Mouse (Mus musculus) retina, postnatal 7 days (tissue): Measurements from ENCODE around the gene 0610012G03Rik.
"Not testable (repeated sequence)": the region's sequence is repeated elsewhere in the genome, so short reads cannot be mapped to it uniquely, and the experiment has no call there.

ENCODE experiments used
- DNase-seq: peaks from one replicate; pipeline ENCODE4 v3.0.0-alpha.2; 2012; ENCODE audit warnings: low read depth, low spot score

The 0610012G03Rik gene

DNA sequence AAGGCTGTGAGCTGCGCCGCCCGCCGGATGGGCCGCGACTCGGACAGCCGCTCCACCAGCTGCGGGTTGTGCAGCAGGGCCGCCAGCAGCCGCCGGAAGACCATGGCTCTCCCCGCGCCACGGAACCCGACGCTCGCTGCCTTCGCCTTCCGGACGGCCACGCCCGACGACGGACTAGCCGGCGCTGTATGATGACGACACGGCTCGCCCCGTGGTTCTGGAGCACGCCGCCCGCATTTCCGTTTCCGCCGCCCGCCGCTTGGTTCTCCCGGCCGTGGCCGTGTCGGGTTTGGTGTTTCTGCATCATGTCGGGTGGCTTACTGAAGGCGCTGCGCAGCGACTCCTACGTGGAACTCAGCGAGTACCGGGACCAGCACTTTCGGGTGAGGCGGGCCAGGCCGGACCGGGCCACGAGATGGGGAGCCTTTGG is at the start of gene 0610012G03Rik, which contains the start of gene Ncbp2:
TSS of gene 0610012G03Rik (minus strand) at position 150 of the 430 bp plus-strand sequence.
TSS of gene Ncbp2 (plus strand) at position 169 of the 430 bp plus-strand sequence.
- peak; percentile 91 for DNase-seq

DNA sequence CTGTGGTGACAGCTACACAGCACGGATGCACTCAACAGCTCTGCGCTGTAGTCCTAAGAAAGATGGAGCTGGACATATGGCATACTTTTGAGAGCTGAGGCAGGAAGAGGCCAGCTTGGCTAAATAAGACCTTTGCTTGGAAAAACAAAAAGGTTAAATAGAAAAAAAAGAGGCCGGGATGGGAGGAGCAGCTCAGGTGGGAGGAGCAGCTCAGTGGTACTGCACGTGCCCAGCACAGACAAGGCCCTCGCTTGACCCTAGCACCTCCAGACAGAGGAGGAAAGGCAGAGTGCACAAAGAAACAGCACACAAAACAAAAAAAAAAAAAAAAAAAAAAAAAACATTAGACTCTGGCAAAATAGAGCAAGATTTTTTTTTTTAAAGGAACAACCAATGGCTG is 48.1 kb upstream of the 0610012G03Rik start:
- DNase-seq: no peak

DNA sequence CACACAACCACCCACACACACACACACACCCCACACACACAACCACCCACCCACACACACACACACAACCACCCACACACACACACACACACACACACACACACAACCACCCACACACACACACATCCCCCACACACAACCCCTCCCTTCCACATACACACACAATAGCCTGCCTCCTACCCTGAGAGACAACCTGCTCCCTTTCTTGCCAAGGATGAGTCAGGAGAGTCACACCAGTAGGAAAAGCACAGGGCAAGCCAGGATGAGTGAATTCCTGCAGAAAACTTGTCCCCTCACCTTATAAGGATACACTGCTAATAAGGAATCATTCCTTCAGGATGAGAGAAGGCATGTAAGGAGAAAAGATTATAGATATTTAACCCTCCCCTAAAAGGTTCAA is 45.7 kb upstream of the 0610012G03Rik start:
- DNase-seq: no peak

DNA sequence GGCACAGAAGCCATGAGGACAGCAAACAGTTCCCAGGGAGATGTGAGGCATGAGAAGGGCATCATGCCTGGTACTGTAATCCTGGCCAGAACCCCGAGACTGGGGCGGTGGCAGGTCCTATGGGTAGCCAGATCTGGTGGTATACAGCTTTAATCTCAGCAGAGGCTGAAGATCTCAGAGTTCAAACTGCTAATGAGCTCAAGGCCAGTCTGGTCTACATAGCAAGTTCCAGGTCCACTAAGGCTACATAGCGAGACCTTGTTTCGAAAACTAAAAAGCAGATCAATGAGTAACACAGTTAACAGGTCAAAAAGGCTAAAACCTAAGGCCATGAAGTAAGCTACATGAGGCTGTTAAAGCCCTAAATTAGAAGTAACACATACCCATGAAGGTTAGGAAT is 44.9 kb upstream of the 0610012G03Rik start:
- DNase-seq: no peak

DNA sequence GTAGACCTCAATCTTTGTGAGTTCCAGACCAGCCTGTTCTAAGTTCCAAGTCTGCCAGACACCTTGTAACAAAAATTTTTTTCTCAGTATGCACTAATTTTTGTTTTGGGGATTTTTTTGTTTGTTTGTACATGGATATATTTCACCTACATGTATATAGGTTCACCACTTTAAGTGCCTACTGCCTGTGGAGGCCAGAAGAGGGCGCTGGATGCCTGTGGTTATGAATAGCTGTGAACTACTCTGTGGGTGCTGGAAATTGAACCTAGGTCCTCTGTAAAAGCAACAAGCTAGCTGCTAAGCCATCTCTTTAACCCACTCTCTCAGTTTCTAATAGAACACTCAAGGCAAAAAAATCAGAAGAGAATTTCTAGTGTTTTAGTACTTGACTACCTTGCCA is 43.7 kb upstream of the 0610012G03Rik start:
- DNase-seq: no peak

DNA sequence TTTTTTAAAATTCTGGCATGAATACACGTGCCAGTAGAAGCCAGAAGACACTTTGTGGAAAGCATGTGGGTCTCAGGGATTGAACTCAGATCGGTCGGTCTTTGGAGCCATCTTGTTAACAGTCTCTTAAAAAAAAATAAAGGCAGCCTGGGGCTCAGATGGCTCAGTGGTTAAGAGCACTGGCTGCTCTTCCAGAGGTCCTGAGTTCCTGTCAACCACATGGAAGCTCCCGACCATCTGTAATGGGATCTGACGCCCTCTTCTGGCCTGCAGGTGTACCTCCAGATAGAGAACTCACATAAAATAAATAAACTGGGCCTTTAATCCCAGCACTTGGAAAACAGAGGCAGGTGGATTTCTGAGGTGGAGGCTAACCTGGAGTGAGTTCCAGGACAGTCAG is 32.7 kb upstream of the 0610012G03Rik start:
- DNase-seq: no peak

DNA sequence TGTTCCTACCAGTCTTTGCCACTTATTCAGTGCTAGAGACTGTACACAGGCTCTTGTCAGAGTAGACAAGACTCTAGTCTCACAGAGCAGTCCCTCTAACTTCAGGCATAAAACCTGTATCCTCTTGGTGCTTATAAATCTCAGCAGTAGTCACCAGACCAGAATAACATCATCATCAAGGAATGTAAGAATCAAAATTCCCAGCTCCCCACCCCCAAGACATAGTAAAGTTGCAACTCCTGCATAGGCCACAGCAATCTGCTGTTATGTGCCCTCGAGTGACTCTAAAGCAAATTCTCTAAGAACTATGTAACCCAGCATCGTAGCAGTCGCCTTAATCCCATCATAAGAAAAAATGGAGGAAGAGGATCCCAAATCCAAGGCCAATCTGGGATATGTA is 31.2 kb upstream of the 0610012G03Rik start:
- no peak for DNase-seq

DNA sequence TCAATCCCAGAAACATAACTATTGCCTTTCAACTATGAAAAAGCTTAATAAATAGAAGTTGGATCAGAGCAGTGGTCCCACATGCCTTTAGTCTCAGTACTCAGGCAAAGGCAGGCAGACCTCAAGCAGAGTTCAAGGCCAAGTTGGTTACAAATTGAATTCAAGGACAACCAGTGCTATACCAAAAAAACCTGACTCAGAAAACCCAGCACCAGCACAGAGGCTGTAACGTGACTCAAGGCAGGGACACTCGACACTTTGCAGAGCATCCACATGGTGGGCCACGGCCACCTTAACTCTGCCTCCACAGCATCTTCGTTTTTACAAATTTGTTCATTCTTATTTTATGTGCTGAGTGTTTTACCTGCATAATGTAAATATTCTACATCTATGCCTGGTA is 27.0 kb upstream of the 0610012G03Rik start:
- no peak for DNase-seq

DNA sequence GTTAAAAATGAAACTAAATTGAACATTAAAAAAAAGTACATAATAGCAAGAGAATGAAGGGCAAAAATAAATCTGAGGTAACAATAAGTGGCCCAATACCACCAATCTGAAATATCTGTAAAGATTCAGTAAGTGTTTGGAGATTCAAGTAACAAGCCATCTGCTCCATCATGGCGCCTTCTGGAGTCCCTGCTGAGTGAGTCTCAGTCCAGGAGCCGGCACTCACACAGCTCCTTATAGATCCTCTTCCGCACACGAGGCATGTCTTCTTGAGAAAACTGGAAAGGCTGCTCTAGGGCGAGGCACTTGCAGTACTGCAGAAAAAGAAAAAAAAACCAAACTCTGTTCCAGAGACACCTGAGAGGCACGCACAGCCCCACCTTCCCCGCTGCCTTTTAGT is 14.9 kb upstream of the 0610012G03Rik start:
- DNase-seq: no peak

DNA sequence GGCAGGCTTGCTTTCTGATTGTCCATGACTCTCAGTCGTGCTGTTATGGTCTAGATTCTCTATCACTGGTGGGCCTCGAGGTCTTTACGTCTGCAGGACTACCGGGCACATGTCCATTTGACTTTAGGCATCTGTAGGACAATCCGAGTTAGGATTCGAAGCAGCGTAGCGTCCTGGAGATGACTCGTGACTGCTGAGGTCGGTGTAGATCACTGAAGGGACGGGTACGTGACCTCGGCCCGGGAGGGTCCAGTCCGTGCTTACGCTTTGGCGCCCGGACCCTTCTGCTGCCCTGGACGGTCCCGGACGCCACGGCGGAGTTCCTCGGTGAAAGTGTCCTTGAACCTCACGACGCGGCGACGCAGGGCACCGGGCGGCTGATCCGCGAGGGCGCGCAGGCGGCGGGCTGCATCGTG is 385 bp downstream of the 0610012G03Rik start:
- DNase-seq: no peak

DNA sequence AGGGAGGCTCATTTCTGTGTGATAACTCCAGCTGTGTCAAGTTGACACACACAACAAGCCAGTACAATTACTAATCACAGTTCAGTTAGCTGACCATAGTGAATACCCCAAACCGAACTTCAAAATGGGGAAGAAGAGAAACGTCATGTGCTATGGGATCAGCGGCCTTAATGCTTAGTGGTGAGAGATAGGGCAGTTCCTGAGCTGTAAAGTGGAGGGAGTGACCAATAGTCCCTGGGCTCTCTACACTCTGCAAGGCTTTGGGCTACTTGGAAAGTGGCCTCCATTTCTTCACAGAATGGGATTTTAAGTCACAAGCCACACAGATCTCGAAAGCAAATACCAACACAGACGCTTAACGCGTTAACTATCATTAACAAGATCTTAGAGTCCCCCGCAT is 961 bp downstream of the 0610012G03Rik start:
- DNase-seq: no peak

DNA sequence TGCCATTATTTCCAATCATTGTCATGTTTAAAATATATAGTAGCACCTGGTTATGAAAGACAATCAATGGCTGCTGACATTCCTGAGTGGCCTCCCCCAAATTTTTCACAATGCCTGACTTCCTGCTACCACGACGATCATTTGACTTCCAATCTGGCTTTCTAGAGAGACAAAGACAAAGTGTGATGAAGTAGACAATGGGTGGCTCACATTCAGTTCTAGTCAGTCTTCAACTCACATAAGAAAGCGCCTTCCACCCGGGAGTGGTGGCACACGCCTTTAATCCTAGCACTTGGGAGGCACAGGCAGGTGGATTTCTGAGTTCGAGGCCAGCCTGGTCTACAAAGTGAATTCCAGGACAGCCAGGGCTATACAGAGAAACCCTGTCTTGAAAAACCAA is 2.3 kb downstream of the 0610012G03Rik start:
- not testable (repeated sequence) for DNase-seq

DNA sequence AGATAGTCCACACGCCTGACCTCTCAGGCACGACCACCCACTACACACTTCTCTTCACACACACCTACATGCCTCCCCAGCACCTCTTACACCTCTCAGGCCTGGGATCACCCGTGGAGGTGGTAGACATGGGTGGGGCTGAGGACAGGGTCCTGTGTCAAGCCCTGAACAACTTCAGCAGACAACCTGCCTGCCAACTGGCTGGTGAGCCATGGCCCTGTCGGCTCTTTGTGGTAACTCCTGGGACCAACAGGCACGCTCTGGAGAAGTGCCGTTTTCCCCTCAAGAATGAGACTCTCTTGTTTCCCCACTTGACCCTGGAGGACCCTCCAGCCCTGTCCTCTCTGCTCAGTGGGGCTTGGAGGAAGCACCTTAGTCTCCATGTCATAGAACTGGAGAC is 2.9 kb downstream of the 0610012G03Rik start:
- DNase-seq: no peak

DNA sequence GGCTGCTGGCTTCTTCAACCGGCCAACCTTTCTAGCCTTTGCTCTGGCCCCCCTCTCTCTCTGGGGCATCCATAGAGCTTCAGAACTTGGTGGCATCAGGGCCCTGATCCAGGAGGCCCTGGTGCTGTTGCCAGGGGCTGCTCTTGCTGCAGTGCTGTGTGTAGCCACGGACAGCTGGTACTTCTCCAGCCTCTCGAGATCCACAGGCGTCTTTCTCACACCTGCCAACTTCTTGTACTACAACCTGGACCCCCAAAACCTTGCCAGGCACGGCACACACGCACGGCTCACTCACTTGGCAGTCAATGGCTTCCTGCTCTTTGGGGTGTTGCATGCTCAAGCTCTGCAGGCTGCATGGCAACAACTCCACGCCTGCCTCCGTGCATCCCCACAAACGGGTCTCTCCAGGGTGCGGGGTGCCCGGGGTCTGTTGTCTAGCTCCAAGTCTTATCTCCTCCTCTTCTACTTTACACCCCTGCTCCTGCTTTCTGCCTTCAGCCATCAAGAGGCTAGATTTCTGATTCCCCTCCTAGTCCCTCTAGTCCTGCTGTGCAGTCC is 3.5 kb downstream of the 0610012G03Rik start:
- no peak for DNase-seq

DNA sequence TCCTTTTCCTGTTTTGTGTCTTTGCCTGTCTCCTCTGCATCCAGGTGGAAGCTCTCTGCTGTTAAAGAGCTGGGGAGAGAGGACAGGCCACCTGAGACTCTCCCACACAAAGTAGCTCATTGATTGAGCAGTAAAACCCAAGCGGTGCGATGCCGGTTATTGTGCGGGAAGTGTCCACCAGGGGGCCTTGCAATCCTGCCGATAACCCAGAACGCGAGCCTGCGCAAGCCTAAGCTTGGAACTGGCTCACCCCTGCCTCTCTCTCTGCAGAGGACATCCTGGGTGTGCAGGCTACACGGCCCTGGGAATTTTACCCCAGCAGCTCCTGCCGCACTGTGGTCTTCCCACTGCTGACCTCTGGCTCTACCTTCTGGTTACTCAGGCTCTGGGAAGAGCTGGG is 4.3 kb downstream of the 0610012G03Rik start:
- DNase-seq: peak; percentile 56

DNA sequence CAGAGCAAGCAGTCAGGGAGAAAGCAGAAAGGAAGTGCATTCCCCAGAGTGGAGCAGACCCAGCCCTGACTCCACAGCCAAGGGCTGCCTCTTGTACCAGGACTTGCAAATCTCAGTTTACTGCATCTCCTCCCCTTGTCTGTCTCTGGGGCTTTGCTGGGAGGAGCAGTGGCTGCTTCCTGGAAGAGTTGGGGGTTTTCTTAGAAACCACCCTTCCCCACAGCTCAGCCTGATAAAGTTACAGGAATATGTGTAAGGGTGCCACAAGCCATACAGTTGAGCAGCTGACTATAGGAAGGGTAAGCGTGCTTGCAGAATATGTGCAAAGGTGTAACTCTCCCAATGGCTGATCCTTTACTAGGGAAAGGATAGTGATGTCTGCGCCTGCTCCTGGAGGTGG is 7.7 kb downstream of the 0610012G03Rik start:
- no peak for DNase-seq

DNA sequence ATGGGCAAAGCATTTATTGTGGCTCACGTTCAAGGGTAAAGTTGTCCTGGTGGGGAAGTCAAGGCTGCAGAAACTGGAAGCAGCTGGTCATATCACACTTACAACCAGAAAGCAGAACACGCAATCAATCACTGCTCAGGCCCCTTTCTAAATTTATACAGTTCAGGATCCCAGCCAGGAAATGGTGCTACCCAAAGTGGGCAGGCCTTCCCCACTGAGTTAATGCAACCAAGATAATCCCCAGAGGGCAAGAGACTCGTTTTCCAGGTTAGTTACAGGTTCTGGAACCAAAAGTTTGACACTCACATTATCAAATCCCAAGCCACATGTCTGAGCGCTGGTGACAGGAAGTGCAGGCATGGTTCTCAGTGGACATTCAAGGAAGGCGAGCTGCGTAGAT is 9.4 kb downstream of the 0610012G03Rik start:
- DNase-seq: no peak

DNA sequence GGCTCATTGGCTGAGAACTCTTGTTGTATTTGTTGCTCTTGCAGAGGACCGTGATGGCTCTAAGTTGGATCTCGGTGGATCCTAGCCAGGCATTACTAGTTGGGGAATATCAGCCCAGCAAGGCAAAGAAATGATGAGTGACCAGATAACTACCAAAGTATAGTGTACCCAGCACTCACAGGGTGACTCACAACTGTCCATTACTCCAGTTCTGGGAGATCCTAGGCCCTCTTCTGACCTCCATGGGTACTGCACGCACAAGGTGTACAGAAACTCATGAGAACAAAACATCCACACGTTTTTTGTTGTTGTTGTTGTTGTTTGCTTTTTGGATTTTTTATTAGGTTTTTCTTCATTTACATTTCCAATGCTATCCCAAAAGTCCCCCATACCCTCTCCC is 11.7 kb downstream of the 0610012G03Rik start:
- no peak for DNase-seq

DNA sequence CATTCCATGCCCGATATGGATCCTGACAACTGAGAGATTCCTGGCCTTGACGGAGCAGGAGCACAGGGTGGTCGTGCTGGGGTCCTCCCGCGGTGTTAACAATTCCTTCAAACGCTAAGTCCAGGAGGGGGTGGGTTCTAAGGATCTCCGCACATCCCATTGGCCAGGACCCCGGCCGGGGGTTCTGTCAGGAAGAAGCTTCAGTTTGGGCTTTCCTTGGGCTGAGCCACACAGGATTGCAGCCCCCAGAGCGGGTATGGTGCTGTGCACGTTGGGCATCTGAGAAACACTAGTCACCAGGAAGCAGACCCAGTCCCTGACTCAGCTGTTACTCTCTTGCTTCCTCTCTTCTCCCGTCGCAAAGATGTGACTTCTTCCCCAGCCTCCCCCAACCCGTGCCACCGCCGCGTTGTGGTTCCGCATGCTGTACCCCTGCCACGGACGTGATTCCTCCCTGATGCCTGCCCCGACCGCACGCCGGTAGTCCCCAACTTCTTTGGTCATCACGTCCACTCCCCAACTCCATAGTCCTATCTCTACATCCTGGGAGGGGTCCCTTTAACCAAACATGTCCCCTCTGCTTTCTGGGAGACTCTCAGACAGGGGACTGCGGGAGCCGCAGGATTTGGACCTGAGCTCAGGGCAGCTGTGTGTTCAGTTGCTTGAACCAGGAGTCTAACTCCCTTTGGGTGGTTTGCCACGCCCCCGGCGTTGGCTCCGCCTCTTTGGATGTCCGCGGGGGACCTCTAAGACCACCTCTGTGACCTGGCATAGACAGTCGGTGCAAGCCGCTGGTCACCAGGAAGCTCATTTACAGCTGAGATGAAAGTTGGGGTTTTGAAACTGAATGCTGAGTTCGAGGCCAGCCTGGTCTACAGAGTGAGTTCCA is 13.0 kb downstream of the 0610012G03Rik start:
- DNase-seq: no peak

DNA sequence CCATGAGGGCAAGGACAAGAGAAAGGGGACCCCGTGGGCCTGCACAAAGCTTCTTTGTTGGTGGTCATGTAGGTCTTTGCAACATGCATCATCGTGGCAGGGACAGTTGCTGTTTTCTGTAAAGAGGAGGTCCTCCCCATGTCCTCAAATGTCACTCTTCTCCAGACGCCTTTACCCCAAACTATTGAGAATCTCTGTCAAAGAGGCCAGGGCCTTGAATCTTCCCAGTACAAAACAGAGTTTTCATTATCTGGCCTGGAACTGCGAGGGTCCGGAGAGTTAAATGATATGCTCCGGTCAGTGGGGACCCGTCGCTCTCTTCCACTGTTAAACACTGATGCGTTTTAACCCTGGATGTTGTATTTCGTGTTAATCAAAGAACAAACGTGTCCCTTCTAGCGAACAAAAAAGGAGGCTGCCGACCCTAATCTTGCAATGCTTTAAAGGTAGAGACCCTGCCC is 13.7 kb downstream of the 0610012G03Rik start:
- DNase-seq: no peak

DNA sequence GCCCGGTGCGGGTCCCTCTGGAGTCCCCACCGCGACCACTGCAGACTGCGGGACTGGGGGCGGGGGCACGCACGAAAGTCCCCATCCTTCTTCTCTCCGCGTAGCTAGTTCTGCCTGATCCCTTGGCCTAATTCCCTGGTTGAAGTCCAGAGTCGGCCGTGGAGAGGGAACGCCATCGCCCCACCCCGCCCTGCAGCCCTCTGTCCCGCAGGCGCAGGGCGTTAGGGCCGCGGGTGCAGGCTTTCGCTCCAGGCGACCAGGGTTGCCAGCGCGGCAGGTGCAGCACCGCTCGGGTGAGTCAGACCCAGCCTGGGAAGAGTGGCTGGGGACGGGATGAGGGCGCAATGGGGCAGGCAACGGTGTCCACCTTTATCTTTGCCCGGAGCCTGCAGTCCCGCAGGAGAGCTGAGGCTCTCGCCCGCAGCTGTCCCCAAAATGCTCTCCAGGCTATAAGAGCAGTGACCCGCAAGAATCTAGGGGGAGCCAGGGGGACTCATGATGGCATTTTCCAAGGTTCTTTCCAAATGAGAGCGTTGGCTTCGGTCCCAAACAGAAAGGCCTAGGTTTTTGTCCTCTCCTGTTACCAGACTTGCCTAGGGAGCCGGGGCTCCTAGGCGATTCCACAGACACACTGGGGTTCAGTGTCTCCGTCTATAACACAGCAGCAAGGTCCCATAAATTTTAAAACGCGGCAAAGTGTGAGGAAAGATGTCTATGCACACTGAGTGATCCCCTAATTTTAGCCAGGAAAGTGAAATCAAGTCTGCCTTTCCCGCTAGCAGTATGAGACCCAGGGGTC is 14.3 kb downstream of the 0610012G03Rik start, which contains the start of gene Pigz:
TSS of gene Pigz (plus strand) at position 101 of the 799 bp plus-strand sequence.
- DNase-seq: no peak
